Mouse (Mus musculus) MEL (cell line): Measurements from ENCODE around the gene Myo1e.
A peak's percentile ranks its signal among the peaks of the same experiment; 100 is the strongest.

Source experiments
- CTCF ChIP-seq, 3 experiments: IDR thresholded peaks in 2 of 3; conservative IDR thresholded peaks in 1 of 3; 2 replicates each; pipeline ENCODE4 v1.5.1; 2011 to 2012; ENCODE audit warnings: low read length in 3 of 3, low read depth in 2 of 3, mild to moderate bottlenecking in 2 of 3, improper control_type of control experiment in 1 of 3, inconsistent platforms in 1 of 3, mixed read lengths in 1 of 3, moderate library complexity in 1 of 3; ENCODE audit not compliant: control insufficient read depth in 1 of 3, insufficient read depth in 1 of 3, poor library complexity in 1 of 3, severe bottlenecking in 1 of 3
- ETS1 ChIP-seq: IDR thresholded peaks from 2 replicates; pipeline ENCODE4 v1.6.1; 2012; ENCODE audit warnings: low read depth, mild to moderate bottlenecking, inconsistent platforms, low read length, improper control_type of control experiment, moderate library complexity
- GABPA ChIP-seq: IDR thresholded peaks from 2 replicates; pipeline ENCODE4 v1.6.1; 2012; ENCODE audit warnings: low read depth, mild to moderate bottlenecking, inconsistent platforms, low read length, improper control_type of control experiment, moderate library complexity
- HCFC1 ChIP-seq: IDR thresholded peaks from 2 replicates; pipeline ENCODE4 v1.6.1; 2012; ENCODE audit warnings: low read depth, mild to moderate bottlenecking, inconsistent platforms, low read length, improper control_type of control experiment, moderate library complexity
- MAX ChIP-seq: IDR thresholded peaks from 2 replicates; pipeline ENCODE4 v1.6.1; 2011; ENCODE audit warnings: low read length, improper control_type of control experiment
- MEF2A ChIP-seq: IDR thresholded peaks from 2 replicates; pipeline ENCODE4 v1.6.1; 2014; ENCODE audit warnings: low read depth, mild to moderate bottlenecking, inconsistent platforms, low read length, improper control_type of control experiment; ENCODE audit not compliant: poor library complexity, insufficient replicate concordance, severe bottlenecking; ENCODE audit errors: extremely low read depth
- NELFE ChIP-seq: IDR thresholded peaks from 2 replicates; pipeline ENCODE4 v1.6.1; 2011; ENCODE audit warnings: low read depth, low read length, improper control_type of control experiment
- NRF1 ChIP-seq: IDR thresholded peaks from 2 replicates; pipeline ENCODE4 v1.6.1; 2014; ENCODE audit warnings: low read depth, mild to moderate bottlenecking, inconsistent platforms, low read length, improper control_type of control experiment, moderate library complexity; ENCODE audit not compliant: poor library complexity, insufficient read depth, severe bottlenecking
- POLR2A ChIP-seq, 2 experiments: IDR thresholded peaks; 2 replicates each; pipeline ENCODE4 v1.6.1; 2011 to 2012; ENCODE audit warnings: low read length in 2 of 2, mild to moderate bottlenecking in 2 of 2, control low read depth in 1 of 2, improper control_type of control experiment in 1 of 2, low read depth in 1 of 2, moderate library complexity in 1 of 2; ENCODE audit not compliant: control insufficient read depth in 1 of 2, insufficient read depth in 1 of 2, poor library complexity in 1 of 2
- SIN3A ChIP-seq: IDR thresholded peaks from 2 replicates; pipeline ENCODE4 v1.6.1; 2012; ENCODE audit warnings: low read length, improper control_type of control experiment, inconsistent platforms
- TCF12 ChIP-seq: IDR thresholded peaks from 2 replicates; pipeline ENCODE4 v1.6.1; 2014; ENCODE audit warnings: low read depth, mild to moderate bottlenecking, inconsistent platforms, low read length, improper control_type of control experiment, moderate library complexity
- USF1 ChIP-seq: IDR thresholded peaks from 2 replicates; pipeline ENCODE4 v1.6.1; 2014; ENCODE audit warnings: low read depth, mild to moderate bottlenecking, inconsistent platforms, low read length, improper control_type of control experiment, moderate library complexity
- ZMIZ1 ChIP-seq: IDR thresholded peaks from 2 replicates; pipeline ENCODE4 v1.6.1; 2012; ENCODE audit warnings: low read depth, mild to moderate bottlenecking, inconsistent platforms, low read length, improper control_type of control experiment, moderate library complexity

- TF ChIP-seq CTCF (IDR thresholded peaks at IDR 0.05 in 2 of 3, conservative IDR thresholded peaks at IDR 0.05 in 1 of 3; ENCODE audit: control insufficient read depth in 1 of 3, insufficient read depth in 1 of 3, low read depth in 2 of 3, low read length in 3 of 3, poor library complexity in 1 of 3, severe bottlenecking in 1 of 3) (no peak), SIN3A (peak; percentile 90), HCFC1 (peak; percentile 47; the same call in 1 of the 2 replicates), NRF1 (no peak), MEF2A (no peak), NELFE (no peak; the same call in 1 of the 2 replicates), TCF12 (peak; percentile 70), GABPA (no peak), USF1 (no peak), ETS1 (peak; percentile 66), MAX (no peak), ZMIZ1 (peak; percentile 36; the same call in 1 of the 2 replicates), POLR2A (IDR thresholded peaks at IDR 0.05; ENCODE audit: control insufficient read depth in 1 of 2, insufficient read depth in 1 of 2, low read depth in 1 of 2, low read length in 2 of 2, poor library complexity in 1 of 2) (peak in 1 of 2 experiments; percentile 77; a peak in 1 of 4 replicates)
These were observed 174.9 kb downstream of the Myo1e start for GRCm38 (mm10) chr9:70382091-70382490.
